Mouse (Mus musculus) midbrain, embryonic 14.5 days (tissue): ENCODE results near the gene Slc25a35. TPM values are rescaled to one million over a fixed set of nuclear protein-coding genes. Genes with fewer than 3 reads are reported as not detected.

Experiments used
- ATAC-seq: fragments of 200-750 bp; cut with Nextera tagmentation; 2 replicates; pipeline ENCODE4 v1.8.0; 2017; ENCODE audit warnings: moderate number of reproducible peaks, moderate library complexity; ENCODE audit not compliant: low FRiP score, low TSS enrichment
- DNase-seq: peaks from one replicate; pipeline ENCODE4 v3.0.0-alpha.2; 2015
- H3K27ac ChIP-seq: fragments of 300-500 bp; sonication (generic); replicated peaks from 2 replicates; pipeline ENCODE4 v1.5.1; 2014; ENCODE audit warnings: mild to moderate bottlenecking, low read depth, low read length, moderate library complexity
- H3K27me3 ChIP-seq: fragments of 300-500 bp; sonication (generic); 2 replicates; pipeline ENCODE4 v1.6.1; 2014; ENCODE audit warnings: low read length, control low read depth, mixed read lengths; ENCODE audit not compliant: control insufficient read depth, insufficient read depth
- H3K36me3 ChIP-seq: fragments of 300-500 bp; sonication (generic); 2 replicates; pipeline ENCODE4 v1.6.1; 2014; ENCODE audit warnings: low read length, control low read depth; ENCODE audit not compliant: control insufficient read depth, insufficient read depth
- H3K4me1 ChIP-seq: fragments of 300-500 bp; sonication (generic); 2 replicates; pipeline ENCODE4 v1.6.1; 2014; ENCODE audit warnings: mild to moderate bottlenecking, antibody characterized with exemption, low read length, control low read depth; ENCODE audit not compliant: control insufficient read depth, insufficient read depth
- H3K4me2 ChIP-seq: fragments of 300-500 bp; sonication (generic); 2 replicates; pipeline ENCODE4 v1.6.1; 2014; ENCODE audit warnings: mild to moderate bottlenecking, low read length, moderate library complexity
- H3K4me3 ChIP-seq: fragments of 300-500 bp; sonication (generic); replicated peaks from 2 replicates; pipeline ENCODE4 v1.5.1; 2014; ENCODE audit warnings: low read depth, low read length
- H3K9ac ChIP-seq: fragments of 300-500 bp; sonication (generic); replicated peaks from 2 replicates; pipeline ENCODE4 v1.6.1; 2014; ENCODE audit warnings: mild to moderate bottlenecking, low read length, moderate library complexity
- H3K9me3 ChIP-seq: fragments of 300-500 bp; sonication (generic); 2 replicates; pipeline ENCODE4 v1.6.1; 2016; ENCODE audit warnings: low read length, control low read depth, mixed read lengths; ENCODE audit not compliant: control insufficient read depth
- WGBS: fragments of 180-500 bp; shearing (Covaris S2); extraction: QIAGEN DNeasy Blood & Tissue Kit; methylation state at CpG from one replicate; pipeline ENCODE4 v1.1.7; 2014; 5-methylcytosine and 5-hydroxymethylcytosine counted together
- polyA plus RNA-seq: library from polyadenylated mRNA; unstranded; fragments of >200 nt; fragmentation: Nextera tagmentation; extraction: Ambion mirVana; gene quantifications from 2 replicates; pipeline ENCODE4 v1.2.1, GENCODE M21; 2014

Gene Slc25a35
- polyA plus RNA-seq, 1 experiment from 2014 or later = 1.9 TPM

DNA sequence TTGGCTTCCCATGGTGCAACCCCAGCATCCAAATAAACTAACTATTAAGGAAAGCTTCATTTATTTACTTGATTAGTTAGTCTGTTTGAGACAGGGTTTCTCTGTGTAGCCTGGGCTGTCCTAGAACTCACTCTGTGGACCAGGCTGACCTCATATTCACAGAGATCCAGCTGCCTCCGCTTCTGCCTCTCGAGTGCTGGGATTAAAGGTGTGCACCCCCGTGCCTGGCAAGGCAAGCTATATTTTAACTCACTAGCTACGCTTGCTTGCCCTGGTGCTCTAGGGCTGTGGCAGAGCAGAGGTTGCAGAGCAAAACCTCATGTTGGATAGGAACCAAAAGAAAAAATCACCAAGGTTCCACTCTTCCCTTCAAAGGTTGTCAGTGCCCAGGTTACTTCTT is 27.4 kb upstream of the Slc25a35 start:
- Histone ChIP-seq H3K4me3 (peak overlapping the region; percentile 46), H3K9me3 (no peaks in the 10 kb centered on the region), H3K4me1 (0 out of 2 replicates have a peak, but pooled peaks cover 8% of the 10 kb centered on the region), H3K27me3 (no peaks in the 10 kb centered on the region), H3K27ac (0 out of 2 replicates have a peak overlapping the region, but pooled peaks have one; percentile 76), H3K9ac (peak overlapping the region; percentile 56; the same call in 1 of the 2 replicates), H3K4me2 (peak overlapping the region; percentile 76), H3K36me3 (0 out of 2 replicates have a peak, but pooled peaks cover 4% of the 10 kb centered on the region)
- ATAC-seq (no peak), DNase-seq (no peak)
- WGBS = 59% methylated on average over 4 of the region's 4 CpGs

GRCm38 (mm10) chr11:68942731-68943130 is 25.2 kb upstream of the Slc25a35 start:
- Histone ChIP-seq H3K4me2 (no peak overlapping the region), H3K9me3 (no peaks in the 10 kb centered on the region), H3K4me3 (no peak overlapping the region), H3K27ac (no peak overlapping the region), H3K9ac (no peak overlapping the region), H3K27me3 (no peaks in the 10 kb centered on the region), H3K4me1 (0 out of 2 replicates have a peak, but pooled peaks cover 8% of the 10 kb centered on the region), H3K36me3 (0 out of 2 replicates have a peak, but pooled peaks cover 4% of the 10 kb centered on the region)
- no peak for ATAC-seq
- DNase-seq = no peak
- WGBS = 91% methylated on average over 8 of the region's 8 CpGs

DNA sequence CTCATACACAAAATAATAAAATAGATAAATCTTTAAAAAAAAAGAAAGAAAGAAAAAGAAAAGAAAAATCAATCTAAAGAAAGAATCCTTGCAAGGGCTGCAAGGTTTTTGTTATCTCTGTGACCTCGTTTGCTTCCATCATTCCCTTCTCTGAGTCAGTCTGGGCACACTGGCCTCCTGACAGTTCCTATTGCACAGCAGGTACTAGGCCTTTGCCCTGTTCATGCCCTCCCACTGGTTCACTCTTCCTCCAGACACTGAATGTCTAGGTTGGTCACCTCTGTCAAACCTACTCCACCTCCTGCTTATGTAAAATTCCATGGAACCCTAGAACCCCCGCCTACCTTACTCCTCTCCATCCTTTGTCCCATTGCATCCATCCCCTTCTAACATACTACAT is 22.7 kb upstream of the Slc25a35 start:
- peak overlapping the region; percentile 51; the same call in 1 of the 2 replicates for H3K4me2 ChIP-seq

DNA sequence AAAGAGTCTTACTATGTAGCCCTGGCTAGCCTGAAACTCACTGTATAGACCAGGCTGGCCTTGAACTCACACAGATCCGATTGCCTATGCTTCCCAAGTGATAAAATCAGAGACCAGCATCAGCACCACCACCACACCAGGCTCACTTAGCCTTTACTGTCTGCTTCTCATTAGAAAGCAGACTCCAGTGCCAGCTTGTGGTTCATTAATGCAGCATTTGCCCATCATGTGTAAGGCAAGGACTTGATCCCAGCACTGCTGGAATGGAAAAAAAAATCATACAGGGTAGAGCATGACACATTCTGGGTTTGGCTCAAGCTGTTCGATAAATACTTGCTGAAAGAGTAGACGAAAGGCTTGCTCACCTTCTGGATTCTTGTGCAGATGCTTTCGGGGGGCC is 21.9 kb upstream of the Slc25a35 start:
- ATAC-seq = no peak
- 86% methylated on average over 4 of the region's 4 CpGs for WGBS
- 0 out of 2 replicates have a peak, but pooled peaks cover 4% of the 10 kb centered on the region for H3K36me3 ChIP-seq
- 0 out of 2 replicates have a peak, but pooled peaks cover under 1% of the 10 kb centered on the region for H3K4me1 ChIP-seq
- H3K27ac ChIP-seq = no peak overlapping the region
- H3K4me3 ChIP-seq = no peak overlapping the region
- H3K9me3 ChIP-seq = no peaks in the 10 kb centered on the region
- no peak for DNase-seq
- H3K27me3 ChIP-seq = no peaks in the 10 kb centered on the region
- peak overlapping the region; percentile 51 for H3K4me2 ChIP-seq
- H3K9ac ChIP-seq = no peak overlapping the region

More for the DNA sequence above, 22.7 kb upstream of the Slc25a35 start:
- Histone ChIP-seq H3K27ac (no peak overlapping the region), H3K9ac (no peak overlapping the region), H3K4me3 (no peak overlapping the region), H3K27me3 (no peaks in the 10 kb centered on the region), H3K4me1 (0 out of 2 replicates have a peak, but pooled peaks cover 7% of the 10 kb centered on the region), H3K36me3 (0 out of 2 replicates have a peak, but pooled peaks cover 4% of the 10 kb centered on the region), H3K9me3 (no peaks in the 10 kb centered on the region)
- no peak for ATAC-seq
- WGBS = 76% methylated on average over 2 of the region's 2 CpGs
- no peak for DNase-seq

GRCm38 (mm10) chr11:68946806-68947440 is 21.0 kb upstream of the Slc25a35 start:
- H3K9me3 ChIP-seq = no peaks in the 10 kb centered on the region
- H3K27me3 ChIP-seq = no peaks in the 10 kb centered on the region
- 6% methylated on average over 16 of the region's 16 CpGs for WGBS
- DNase-seq = peak; percentile 41
- H3K9ac ChIP-seq = peak overlapping the region; percentile 51
- peak overlapping the region; percentile 38 for H3K4me3 ChIP-seq
- H3K4me1 ChIP-seq = no peaks in the 10 kb centered on the region
- peak; percentile 24; the same call in 1 of the 2 replicates for ATAC-seq
- H3K36me3 ChIP-seq = 0 out of 2 replicates have a peak, but pooled peaks cover 4% of the 10 kb centered on the region
- H3K27ac ChIP-seq = peak overlapping the region; percentile 83
- H3K4me2 ChIP-seq = peak overlapping the region; percentile 51

DNA sequence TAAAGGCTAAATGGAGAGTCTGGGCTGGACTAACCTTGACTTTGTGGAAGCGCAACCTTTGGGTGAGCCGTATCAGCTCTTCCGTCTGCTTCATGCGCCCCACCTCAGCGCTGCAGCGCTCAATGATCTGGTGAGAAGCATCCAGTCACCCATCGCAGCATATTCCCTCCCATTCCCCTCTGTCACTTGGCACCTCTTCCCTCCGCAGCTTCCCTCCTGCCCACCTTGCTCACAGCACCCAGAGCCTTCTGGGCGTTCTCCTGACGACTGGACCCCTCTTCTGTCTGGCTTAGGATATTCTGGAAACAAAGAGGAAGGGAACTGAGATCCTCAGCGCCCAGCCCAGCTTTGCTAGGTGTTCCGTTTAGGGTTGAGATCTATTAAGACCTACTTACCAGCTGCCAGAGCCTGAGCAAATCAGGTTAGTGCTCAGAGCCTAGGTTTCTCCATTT is 20.4 kb upstream of the Slc25a35 start:
- peak; percentile 74 for DNase-seq
- ATAC-seq = peak; percentile 60; the same call in 1 of the 2 replicates
- Histone ChIP-seq H3K4me2 (peak overlapping the region; percentile 51), H3K4me1 (no peaks in the 10 kb centered on the region), H3K36me3 (0 out of 2 replicates have a peak, but pooled peaks cover 4% of the 10 kb centered on the region), H3K4me3 (peak overlapping the region; percentile 38), H3K9me3 (no peaks in the 10 kb centered on the region), H3K9ac (peak overlapping the region; percentile 55), H3K27ac (peak overlapping the region; percentile 86), H3K27me3 (no peaks in the 10 kb centered on the region)
- 6% methylated on average over 12 of the region's 12 CpGs for WGBS

DNA sequence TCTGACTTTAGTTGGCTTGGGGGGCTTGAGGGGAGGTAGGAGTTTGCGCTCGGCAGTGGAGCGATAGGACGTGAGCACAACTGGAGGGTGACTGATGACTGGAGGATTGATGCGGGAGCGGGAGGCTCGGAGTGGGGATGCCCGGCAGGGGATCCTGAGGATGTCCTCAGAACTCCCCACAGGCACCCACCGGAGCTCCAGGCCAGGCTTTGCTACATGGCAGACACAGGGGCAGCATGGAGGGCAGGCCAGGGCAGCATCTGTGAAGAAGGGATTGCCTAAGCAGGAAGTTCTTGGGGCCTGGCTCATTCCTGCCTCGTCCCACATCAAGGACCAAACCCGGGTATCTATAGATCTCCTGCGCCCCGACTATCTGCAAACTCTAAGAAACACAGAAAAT is 14.0 kb upstream of the Slc25a35 start:
- Histone ChIP-seq H3K9ac (no peak overlapping the region; the same call in 1 of the 2 replicates), H3K27me3 (peaks cover 20% of the 10 kb centered on the region; the same call in 1 of the 2 replicates), H3K27ac (no peak overlapping the region), H3K4me3 (no peak overlapping the region), H3K9me3 (no peaks in the 10 kb centered on the region), H3K4me2 (peak overlapping the region; percentile 52), H3K36me3 (no peaks in the 10 kb centered on the region), H3K4me1 (0 out of 2 replicates have a peak, but pooled peaks cover 8% of the 10 kb centered on the region)
- DNase-seq = no peak
- ATAC-seq = no peak
- WGBS = 10% methylated on average over 13 of the region's 13 CpGs

GRCm38 (mm10) chr11:68954408-68954807 is 13.5 kb upstream of the Slc25a35 start:
- Histone ChIP-seq H3K27ac (no peak overlapping the region), H3K4me3 (peak overlapping the region; percentile 24), H3K36me3 (no peaks in the 10 kb centered on the region), H3K9me3 (no peaks in the 10 kb centered on the region), H3K27me3 (peaks cover 20% of the 10 kb centered on the region; the same call in 1 of the 2 replicates), H3K9ac (peak overlapping the region; percentile 40), H3K4me2 (peak overlapping the region; percentile 52), H3K4me1 (0 out of 2 replicates have a peak, but pooled peaks cover 8% of the 10 kb centered on the region)
- WGBS = under 1% methylated on average over 17 of the region's 17 CpGs
- ATAC-seq (no peak), DNase-seq (peak; percentile 51)
